Mouse (Mus musculus): ENCODE results near the gene Serhl. TPM values are rescaled to one million over a fixed set of nuclear protein-coding genes. Genes with fewer than 3 reads are reported as not detected.

The Serhl gene
- polyA plus RNA-seq, 1 experiment from 2014 or later, result 16.2 TPM

- Histone ChIP-seq H3K27ac (peak overlapping the region; percentile 72), H3K4me3 (ENCODE audit: inconsistent target) (peak overlapping the region; percentile 90), H3K79me2 (ENCODE audit: inconsistent target) (no peaks in the 10 kb centered on the region), H3K36me3 (ENCODE audit: inconsistent target) (no peaks in the 10 kb centered on the region)
- WGBS (ENCODE audit: missing documents), result 3% methylated on average over 31 of the region's 31 CpGs
These were observed 10.4 kb downstream of the Serhl start for GRCm38 (mm10) chr15:83099533-83100331.

GRCm38 (mm10) chr15:83100332-83100662, 11.0 kb downstream of the Serhl start:
- WGBS (ENCODE audit: missing documents), result 4% methylated on average over 5 of the region's 8 CpGs
- Histone ChIP-seq H3K79me2 (ENCODE audit: inconsistent target) (no peaks in the 10 kb centered on the region), H3K36me3 (ENCODE audit: inconsistent target) (0 out of 2 replicates have a peak, but pooled peaks cover under 1% of the 10 kb centered on the region), H3K4me3 (ENCODE audit: inconsistent target) (peak overlapping the region; percentile 90), H3K27ac (peak overlapping the region; percentile 72)

- 91% methylated on average over 1 of the region's 1 CpGs for WGBS (ENCODE audit: missing documents)
- Histone ChIP-seq H3K4me3 (ENCODE audit: inconsistent target) (no peak overlapping the region), H3K36me3 (ENCODE audit: inconsistent target) (peaks cover 7% of the 10 kb centered on the region; the same call in 1 of the 2 replicates), H3K79me2 (ENCODE audit: inconsistent target) (no peaks in the 10 kb centered on the region), H3K27ac (no peak overlapping the region)
These were observed 13.8 kb downstream of the Serhl start for GRCm38 (mm10) chr15:83103111-83103510.

- Histone ChIP-seq H3K4me3 (ENCODE audit: inconsistent target) (no peak overlapping the region), H3K36me3 (ENCODE audit: inconsistent target) (peaks cover 16% of the 10 kb centered on the region; the same call in 1 of the 2 replicates), H3K27ac (no peak overlapping the region), H3K79me2 (ENCODE audit: inconsistent target) (no peaks in the 10 kb centered on the region)
- 84% methylated on average over 6 of the region's 6 CpGs for WGBS (ENCODE audit: missing documents)
These were observed 17.1 kb downstream of the Serhl start for GRCm38 (mm10) chr15:83106426-83106825.

GRCm38 (mm10) chr15:83107814-83108213, 18.5 kb downstream of the Serhl start:
- Histone ChIP-seq H3K4me3 (ENCODE audit: inconsistent target) (no peak overlapping the region), H3K36me3 (ENCODE audit: inconsistent target) (peaks cover 16% of the 10 kb centered on the region; the same call in 1 of the 2 replicates), H3K79me2 (ENCODE audit: inconsistent target) (no peaks in the 10 kb centered on the region), H3K27ac (no peak overlapping the region)
- 92% methylated on average over 6 of the region's 6 CpGs for WGBS (ENCODE audit: missing documents)

GRCm38 (mm10) chr15:83111290-83111689, 22.0 kb downstream of the Serhl start:
- Histone ChIP-seq H3K4me3 (ENCODE audit: inconsistent target) (no peak overlapping the region), H3K36me3 (ENCODE audit: inconsistent target) (peaks cover 27% of the 10 kb centered on the region; the same call in 1 of the 2 replicates), H3K79me2 (ENCODE audit: inconsistent target) (no peaks in the 10 kb centered on the region), H3K27ac (no peak overlapping the region)
- WGBS (ENCODE audit: missing documents), result 72% methylated on average over 6 of the region's 6 CpGs

- no peak overlapping the region for H3K4me3 ChIP-seq (ENCODE audit: inconsistent target)
- 89% methylated on average over 7 of the region's 7 CpGs for WGBS (ENCODE audit: missing documents)
- no peaks in the 10 kb centered on the region for H3K79me2 ChIP-seq (ENCODE audit: inconsistent target)
- H3K27ac ChIP-seq, result no peak overlapping the region
- H3K36me3 ChIP-seq (ENCODE audit: inconsistent target), result peaks cover 33% of the 10 kb centered on the region; the same call in 1 of the 2 replicates
These were observed 22.6 kb downstream of the Serhl start for GRCm38 (mm10) chr15:83111874-83112273.

GRCm38 (mm10) chr15:83112898-83113297, 23.6 kb downstream of the Serhl start:
- Histone ChIP-seq H3K27ac (no peak overlapping the region), H3K36me3 (ENCODE audit: inconsistent target) (peaks cover 41% of the 10 kb centered on the region; the same call in 1 of the 2 replicates), H3K79me2 (ENCODE audit: inconsistent target) (no peaks in the 10 kb centered on the region; the same call in 1 of the 2 replicates), H3K4me3 (ENCODE audit: inconsistent target) (no peak overlapping the region)
- WGBS (ENCODE audit: missing documents), result 30% methylated on average over 10 of the region's 11 CpGs

- Histone ChIP-seq H3K4me3 (ENCODE audit: inconsistent target) (no peak overlapping the region), H3K79me2 (ENCODE audit: inconsistent target) (peaks cover 2% of the 10 kb centered on the region; the same call in 1 of the 2 replicates), H3K27ac (no peak overlapping the region), H3K36me3 (ENCODE audit: inconsistent target) (peaks cover 47% of the 10 kb centered on the region; the same call in 1 of the 2 replicates)
- WGBS (ENCODE audit: missing documents), result 87% methylated on average over 9 of the region's 9 CpGs
These were observed 24.8 kb downstream of the Serhl start for GRCm38 (mm10) chr15:83114106-83114505.

- Histone ChIP-seq H3K79me2 (ENCODE audit: inconsistent target) (peaks cover 11% of the 10 kb centered on the region), H3K27ac (no peak overlapping the region), H3K4me3 (ENCODE audit: inconsistent target) (no peak overlapping the region), H3K36me3 (ENCODE audit: inconsistent target) (peaks cover 50% of the 10 kb centered on the region; the same call in 1 of the 2 replicates)
- WGBS (ENCODE audit: missing documents), result 87% methylated on average over 6 of the region's 6 CpGs
These were observed 25.8 kb downstream of the Serhl start for GRCm38 (mm10) chr15:83115071-83115470.

- peaks cover 53% of the 10 kb centered on the region; the same call in 1 of the 2 replicates for H3K36me3 ChIP-seq (ENCODE audit: inconsistent target)
- H3K27ac ChIP-seq, result no peak overlapping the region
- peaks cover 32% of the 10 kb centered on the region for H3K79me2 ChIP-seq (ENCODE audit: inconsistent target)
- WGBS (ENCODE audit: missing documents), result 79% methylated on average over 7 of the region's 7 CpGs
- H3K4me3 ChIP-seq (ENCODE audit: inconsistent target), result no peak overlapping the region
These were observed 29.1 kb downstream of the Serhl start for GRCm38 (mm10) chr15:83118360-83118759.

- peak overlapping the region; percentile 67 for H3K4me3 ChIP-seq (ENCODE audit: inconsistent target)
- H3K79me2 ChIP-seq (ENCODE audit: inconsistent target), result peaks cover 32% of the 10 kb centered on the region
- WGBS (ENCODE audit: missing documents), result 3% methylated on average over 25 of the region's 43 CpGs
- peaks cover 45% of the 10 kb centered on the region for H3K36me3 ChIP-seq (ENCODE audit: inconsistent target)
- peak overlapping the region; percentile 54 for H3K27ac ChIP-seq
These were observed 32.6 kb downstream of the Serhl start for GRCm38 (mm10) chr15:83121709-83122565.

GRCm38 (mm10) chr15:83122566-83123145, 33.4 kb downstream of the Serhl start, which contains the start of gene Rrp7a:
Gene Rrp7a (minus strand): TSS chr15:83122801.
- peaks cover 32% of the 10 kb centered on the region for H3K79me2 ChIP-seq (ENCODE audit: inconsistent target)
- peaks cover 46% of the 10 kb centered on the region for H3K36me3 ChIP-seq (ENCODE audit: inconsistent target)
- H3K4me3 ChIP-seq (ENCODE audit: inconsistent target), result peak within 1 kb of the TSS; percentile 67
- 4% methylated on average over 31 of the region's 32 CpGs for WGBS (ENCODE audit: missing documents)
- peak within 1 kb of the TSS; percentile 54 for H3K27ac ChIP-seq

- H3K79me2 ChIP-seq (ENCODE audit: inconsistent target), result peaks cover 25% of the 10 kb centered on the region
- H3K27ac ChIP-seq, result no peak overlapping the region
- peaks cover 39% of the 10 kb centered on the region for H3K36me3 ChIP-seq (ENCODE audit: inconsistent target)
- 92% methylated on average over 5 of the region's 5 CpGs for WGBS (ENCODE audit: missing documents)
- H3K4me3 ChIP-seq (ENCODE audit: inconsistent target), result no peak overlapping the region
These were observed 35.3 kb downstream of the Serhl start for GRCm38 (mm10) chr15:83124625-83125024.
